Mouse (Mus musculus) lung, embryonic 15.5 days (tissue): ENCODE data around the gene Ttc26. TPM values are rescaled to one million over a fixed set of nuclear protein-coding genes. Genes with fewer than 3 reads are reported as not detected.

Source experiments
- ATAC-seq: fragments of 200-750 bp; cut with Nextera tagmentation; 2 replicates; pipeline ENCODE4 v1.8.0; 2017; ENCODE audit warnings: moderate number of reproducible peaks, borderline replicate concordance; ENCODE audit not compliant: low FRiP score, low TSS enrichment; ENCODE audit errors: extremely low read depth
- H3K27ac ChIP-seq: fragments of 300-500 bp; sonication (generic); 2 replicates; pipeline ENCODE4 v1.5.1; 2015; ENCODE audit warnings: moderate library complexity, mild to moderate bottlenecking, inconsistent platforms
- H3K27me3 ChIP-seq: fragments of 300-500 bp; sonication (generic); 2 replicates; pipeline ENCODE4 v1.6.1; 2015; ENCODE audit warnings: inconsistent platforms
- H3K36me3 ChIP-seq: fragments of 300-500 bp; sonication (generic); 2 replicates; pipeline ENCODE4 v1.6.1; 2015; ENCODE audit warnings: inconsistent platforms
- H3K4me1 ChIP-seq: fragments of 300-500 bp; sonication (generic); 2 replicates; pipeline ENCODE4 v1.6.1; 2015; ENCODE audit warnings: inconsistent platforms
- H3K4me2 ChIP-seq: fragments of 300-500 bp; sonication (generic); 2 replicates; pipeline ENCODE4 v1.6.1; 2015; ENCODE audit warnings: inconsistent platforms, mild to moderate bottlenecking, moderate library complexity
- H3K4me3 ChIP-seq: fragments of 300-500 bp; sonication (generic); 2 replicates; pipeline ENCODE4 v1.5.1; 2015; ENCODE audit warnings: mild to moderate bottlenecking, inconsistent platforms
- H3K9ac ChIP-seq: fragments of 300-500 bp; sonication (generic); 2 replicates; pipeline ENCODE4 v1.6.1; 2015; ENCODE audit warnings: inconsistent platforms
- H3K9me3 ChIP-seq: fragments of 300-500 bp; sonication (generic); 2 replicates; pipeline ENCODE4 v1.6.1; 2016; ENCODE audit warnings: inconsistent platforms
- WGBS: fragments of 180-500 bp; shearing (Covaris S2); methylation state at CpG from one replicate; pipeline ENCODE4 v1.1.7; 2015; 5-methylcytosine and 5-hydroxymethylcytosine counted together
- polyA plus RNA-seq: library from polyadenylated mRNA; unstranded; fragments of >200 nt; fragmentation: Nextera tagmentation; extraction: Ambion mirVana; gene quantifications from 2 replicates; pipeline ENCODE4 v1.2.1, GENCODE M21; 2015

Ttc26 gene
- 8.9 TPM in 2 replicates for polyA plus RNA-seq

GRCm38 (mm10) chr6:38381129-38381771 lies at the start of gene Ttc26:
Ttc26 (plus strand) TSS chr6:38381469.
- under 1% methylated on average over 26 of the region's 26 CpGs for WGBS
- Histone ChIP-seq H3K27ac (no peak within 1 kb of the TSS), H3K9ac (peak within 1 kb of the TSS; percentile 50)

DNA sequence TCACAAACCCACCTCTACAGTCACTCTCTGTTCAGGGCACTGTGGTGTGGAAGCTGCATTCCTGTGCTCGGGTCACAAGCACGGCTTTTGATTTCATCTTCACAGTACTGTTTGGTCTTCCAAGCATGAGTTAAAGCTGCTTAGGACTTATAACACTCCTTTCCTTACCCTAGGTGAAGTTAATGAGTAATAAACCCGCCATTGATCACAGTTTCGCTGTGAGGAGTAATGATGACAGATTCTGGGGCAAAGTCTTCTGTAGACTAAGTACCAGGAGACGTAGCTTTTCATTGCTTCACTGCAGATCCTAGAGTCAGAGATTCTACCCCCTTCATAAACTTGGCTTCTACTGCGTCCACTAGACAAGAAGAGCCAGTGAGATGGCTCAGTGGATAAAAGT lies 46.0 kb upstream of the Ttc26 start:
- 72% methylated on average over 6 of the region's 6 CpGs for WGBS
- ATAC-seq, result no peak

More at GRCm38 (mm10) chr6:38381129-38381771, at the start of gene Ttc26:
- Histone ChIP-seq H3K9me3 (no peaks in the 10 kb centered on the region), H3K4me3 (peak within 1 kb of the TSS; percentile 64), H3K36me3 (peaks cover 7% of the 10 kb centered on the region; the same call in 1 of the 2 replicates), H3K4me2 (peak within 1 kb of the TSS; percentile 82), H3K4me1 (0 out of 2 replicates have a peak, but pooled peaks cover 5% of the 10 kb centered on the region), H3K27me3 (no peaks in the 10 kb centered on the region)
- peak; percentile 83; the same call in 1 of the 2 replicates for ATAC-seq

DNA sequence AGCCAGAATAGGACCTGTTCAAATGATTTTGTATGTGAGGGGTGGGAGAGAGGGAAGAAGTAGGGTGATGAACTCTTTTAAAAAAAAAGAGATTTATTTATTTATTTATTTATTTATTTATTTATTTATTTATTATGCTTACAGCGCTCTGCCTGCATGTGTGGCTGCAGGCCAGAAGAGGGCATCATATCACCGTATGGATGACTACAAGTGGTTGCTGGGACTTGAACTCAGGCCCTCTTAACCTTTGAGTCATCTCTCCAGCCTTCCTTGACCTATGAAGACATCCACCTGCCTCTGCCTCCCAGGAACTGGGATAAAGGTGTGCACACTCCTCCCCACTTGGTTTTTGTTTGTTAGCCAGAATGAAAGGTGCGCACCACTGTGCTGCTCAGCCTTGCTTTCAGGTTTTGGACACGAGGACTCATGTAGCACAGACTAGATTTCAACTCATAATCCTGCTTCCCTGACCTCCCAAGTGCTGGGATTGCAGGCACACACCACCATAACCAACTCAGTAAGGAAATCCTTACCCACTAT lies 44.0 kb upstream of the Ttc26 start:
- ATAC-seq, result no peak
- Histone ChIP-seq H3K27me3 (no peaks in the 10 kb centered on the region), H3K27ac (no peak overlapping the region), H3K9ac (no peak overlapping the region), H3K9me3 (no peaks in the 10 kb centered on the region), H3K4me3 (no peak overlapping the region), H3K4me1 (no peaks in the 10 kb centered on the region), H3K36me3 (no peaks in the 10 kb centered on the region), H3K4me2 (no peak overlapping the region)
- 85% methylated on average over 4 of the region's 4 CpGs for WGBS

More for the DNA sequence above, 46.0 kb upstream of the Ttc26 start:
- Histone ChIP-seq H3K36me3 (no peaks in the 10 kb centered on the region), H3K4me1 (no peaks in the 10 kb centered on the region), H3K9ac (no peak overlapping the region), H3K4me3 (no peak overlapping the region), H3K9me3 (no peaks in the 10 kb centered on the region), H3K27me3 (no peaks in the 10 kb centered on the region), H3K4me2 (no peak overlapping the region), H3K27ac (no peak overlapping the region)

GRCm38 (mm10) chr6:38337951-38338350 lies 43.3 kb upstream of the Ttc26 start:
- no peaks in the 10 kb centered on the region for H3K4me1 ChIP-seq
- no peak for ATAC-seq
- H3K9me3 ChIP-seq, result no peaks in the 10 kb centered on the region
- no peaks in the 10 kb centered on the region for H3K27me3 ChIP-seq
- WGBS, result 54% methylated on average over 6 of the region's 6 CpGs
- H3K4me3 ChIP-seq, result no peak overlapping the region
- no peak overlapping the region for H3K27ac ChIP-seq
- H3K9ac ChIP-seq, result no peak overlapping the region
- H3K4me2 ChIP-seq, result no peak overlapping the region
- H3K36me3 ChIP-seq, result no peaks in the 10 kb centered on the region

GRCm38 (mm10) chr6:38339078-38339477 lies 42.2 kb upstream of the Ttc26 start:
- H3K27ac ChIP-seq, result no peak overlapping the region
- no peaks in the 10 kb centered on the region for H3K27me3 ChIP-seq
- WGBS, result 47% methylated on average over 2 of the region's 2 CpGs
- no peaks in the 10 kb centered on the region for H3K9me3 ChIP-seq
- H3K36me3 ChIP-seq, result no peaks in the 10 kb centered on the region
- H3K9ac ChIP-seq, result no peak overlapping the region
- no peak for ATAC-seq
- no peak overlapping the region for H3K4me2 ChIP-seq
- H3K4me3 ChIP-seq, result no peak overlapping the region
- H3K4me1 ChIP-seq, result no peaks in the 10 kb centered on the region

- Histone ChIP-seq H3K27ac (no peak overlapping the region), H3K36me3 (no peaks in the 10 kb centered on the region), H3K4me1 (no peaks in the 10 kb centered on the region), H3K4me2 (peak overlapping the region; percentile 18; the same call in 1 of the 2 replicates), H3K27me3 (no peaks in the 10 kb centered on the region), H3K9me3 (no peaks in the 10 kb centered on the region), H3K4me3 (no peak overlapping the region), H3K9ac (no peak overlapping the region)
- WGBS, result 32% methylated on average over 11 of the region's 11 CpGs
- ATAC-seq, result no peak
Observed at GRCm38 (mm10) chr6:38341751-38342665, 39.3 kb upstream of the Ttc26 start.

DNA sequence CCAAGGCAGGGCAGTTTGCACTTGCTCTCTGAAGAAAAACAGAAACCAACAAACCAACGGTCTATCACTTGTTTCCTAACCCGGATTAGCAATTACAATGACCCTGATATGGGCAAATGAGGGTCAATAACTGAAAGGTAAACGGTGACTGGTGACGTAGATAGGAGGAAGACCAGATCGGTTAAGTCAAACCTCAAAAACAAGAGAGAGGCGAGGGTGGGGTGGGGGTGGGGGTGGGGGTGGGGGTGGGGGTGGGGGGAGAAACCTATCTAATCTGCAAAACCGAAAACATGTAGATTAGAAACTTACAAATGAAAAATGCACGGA lies 38.6 kb upstream of the Ttc26 start:
- Histone ChIP-seq H3K27me3 (no peaks in the 10 kb centered on the region), H3K4me1 (no peaks in the 10 kb centered on the region), H3K4me3 (no peak overlapping the region), H3K9ac (no peak overlapping the region), H3K36me3 (no peaks in the 10 kb centered on the region), H3K27ac (no peak overlapping the region), H3K4me2 (no peak overlapping the region), H3K9me3 (no peaks in the 10 kb centered on the region)
- no peak for ATAC-seq
- 64% methylated on average over 8 of the region's 8 CpGs for WGBS

DNA sequence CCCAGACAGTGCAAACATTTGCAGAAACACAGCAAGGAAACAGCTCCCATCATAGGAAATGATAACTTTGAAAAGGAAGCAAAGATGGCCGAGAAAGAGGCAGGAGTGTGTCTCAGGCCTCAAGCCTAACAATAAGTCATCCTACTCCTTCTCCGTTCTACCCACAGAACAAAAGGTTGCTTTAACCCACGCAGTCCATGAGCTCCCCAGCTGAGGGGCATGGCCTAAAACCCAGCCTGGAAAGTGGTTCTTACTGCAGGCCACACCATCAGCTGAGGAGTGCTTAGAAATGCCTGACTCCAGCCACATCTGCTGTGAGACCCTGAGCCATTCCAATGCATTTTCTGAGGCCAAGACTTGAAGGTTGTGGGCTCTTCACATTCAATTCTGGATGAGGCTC lies 37.7 kb upstream of the Ttc26 start:
- Histone ChIP-seq H3K4me3 (no peak overlapping the region), H3K4me2 (no peak overlapping the region), H3K27ac (no peak overlapping the region), H3K9ac (no peak overlapping the region), H3K36me3 (no peaks in the 10 kb centered on the region), H3K4me1 (no peaks in the 10 kb centered on the region), H3K9me3 (no peaks in the 10 kb centered on the region), H3K27me3 (no peaks in the 10 kb centered on the region)
- ATAC-seq, result no peak
- 50% methylated on average over 3 of the region's 3 CpGs for WGBS

DNA sequence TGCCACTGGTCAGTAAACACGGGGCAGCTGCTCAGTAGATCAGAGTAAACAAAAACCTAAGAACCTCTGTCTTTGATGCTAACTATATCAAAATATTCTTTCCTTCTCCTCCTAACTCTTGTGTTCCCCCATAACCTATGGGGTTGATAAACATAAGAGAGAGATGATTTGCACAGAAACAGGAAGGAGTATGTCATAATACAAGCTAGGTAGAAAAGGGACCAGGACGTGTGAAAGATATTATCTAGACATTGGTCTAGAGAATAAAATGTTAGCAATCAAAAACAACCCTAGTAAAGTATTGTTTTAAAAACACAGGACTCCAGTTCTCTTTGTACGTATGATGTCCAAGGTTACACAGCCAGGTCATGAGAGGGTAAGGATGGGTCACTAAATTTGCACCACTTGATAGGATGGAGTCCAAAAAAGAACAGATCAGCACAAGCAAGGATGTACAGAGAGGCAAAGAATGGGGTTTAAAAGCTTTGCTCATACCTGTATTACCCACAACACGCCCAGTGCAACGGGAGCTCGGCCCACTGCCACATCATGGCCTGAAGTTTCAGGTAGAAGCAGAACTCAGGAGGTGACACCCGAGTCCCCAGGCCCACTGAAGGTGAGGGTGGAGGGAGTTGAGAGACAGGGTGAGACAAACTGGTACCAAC lies 37.1 kb upstream of the Ttc26 start:
- H3K4me2 ChIP-seq, result no peak overlapping the region
- no peak for ATAC-seq
- 71% methylated on average over 7 of the region's 7 CpGs for WGBS

DNA sequence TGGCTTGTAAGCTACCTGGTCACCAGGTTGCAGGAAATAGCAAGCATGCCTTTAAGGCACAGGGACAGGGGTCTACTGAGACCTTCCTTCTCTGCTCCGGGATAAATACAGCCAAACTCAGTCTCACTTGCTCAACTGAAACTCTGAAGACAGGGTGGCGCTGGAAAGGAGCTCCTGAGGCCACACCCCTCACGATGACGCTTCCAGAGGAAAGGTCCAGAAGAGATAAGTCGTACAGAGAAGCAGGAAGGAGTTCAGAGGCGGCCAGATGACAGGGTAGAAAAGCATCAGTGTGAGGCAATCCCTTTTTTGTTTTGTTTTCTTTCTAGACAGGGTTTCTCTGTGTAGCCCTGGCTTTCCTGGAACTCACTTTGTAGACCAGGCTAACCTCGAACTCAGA lies 35.5 kb upstream of the Ttc26 start:
- Histone ChIP-seq H3K27ac (no peak overlapping the region), H3K4me2 (no peak overlapping the region), H3K9ac (no peak overlapping the region), H3K4me3 (no peak overlapping the region), H3K4me1 (peaks cover 3% of the 10 kb centered on the region; the same call in 1 of the 2 replicates), H3K36me3 (no peaks in the 10 kb centered on the region), H3K9me3 (no peaks in the 10 kb centered on the region), H3K27me3 (0 out of 2 replicates have a peak, but pooled peaks cover 5% of the 10 kb centered on the region)
- ATAC-seq, result no peak
- 34% methylated on average over 7 of the region's 7 CpGs for WGBS

More for the DNA sequence above, 37.1 kb upstream of the Ttc26 start:
- no peaks in the 10 kb centered on the region for H3K9me3 ChIP-seq
- H3K27ac ChIP-seq, result no peak overlapping the region
- H3K9ac ChIP-seq, result no peak overlapping the region
- H3K27me3 ChIP-seq, result no peaks in the 10 kb centered on the region
- no peaks in the 10 kb centered on the region for H3K4me1 ChIP-seq
- H3K36me3 ChIP-seq, result no peaks in the 10 kb centered on the region
- H3K4me3 ChIP-seq, result no peak overlapping the region

DNA sequence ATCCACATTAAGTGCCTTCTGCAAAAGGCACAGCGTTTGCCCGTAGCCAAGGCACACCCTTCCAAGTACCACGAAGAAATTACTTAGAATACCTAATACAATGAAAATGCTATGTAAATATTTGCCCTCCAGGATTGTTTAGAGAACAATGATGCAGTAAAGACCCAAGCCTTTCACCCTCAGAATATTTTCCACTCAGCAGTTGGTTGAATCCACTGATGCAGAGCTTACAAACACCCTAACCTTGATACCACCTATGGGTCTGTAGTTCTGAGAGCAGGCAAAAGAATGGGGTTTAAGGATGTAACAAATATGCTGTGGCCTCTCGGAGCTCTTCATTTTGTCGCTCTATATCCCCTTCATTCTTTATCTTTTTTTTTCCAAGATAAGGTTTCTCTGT lies 33.4 kb upstream of the Ttc26 start:
- Histone ChIP-seq H3K4me3 (no peak overlapping the region), H3K9ac (no peak overlapping the region), H3K9me3 (no peaks in the 10 kb centered on the region), H3K4me2 (no peak overlapping the region), H3K36me3 (no peaks in the 10 kb centered on the region), H3K27me3 (peaks cover 22% of the 10 kb centered on the region), H3K27ac (no peak overlapping the region), H3K4me1 (peaks cover 3% of the 10 kb centered on the region; the same call in 1 of the 2 replicates)
- WGBS, result 66% methylated on average over 5 of the region's 5 CpGs
- no peak for ATAC-seq
